Mouse (Mus musculus): ENCODE data around the gene Olfr548-ps1. TPM values are rescaled to one million over a fixed set of nuclear protein-coding genes. Genes with fewer than 3 reads are reported as not detected.

Gene Olfr548-ps1
- polyA plus RNA-seq, 1 experiment from 2014 or later = not detected

GRCm38 (mm10) chr7:102529052-102529451 is 11.6 kb upstream of the Olfr548-ps1 start:
- H3K27me3 ChIP-seq (ENCODE audit: insufficient read depth, poor library complexity, severe bottlenecking) = no peaks in the 10 kb centered on the region
- no peak overlapping the region for H3K27ac ChIP-seq
- DNase-seq (ENCODE audit: low spot score) = no peak
- no peaks in the 10 kb centered on the region for H3K9me3 ChIP-seq
- no peaks in the 10 kb centered on the region for H3K4me1 ChIP-seq (replicated peaks)
- H3K4me3 ChIP-seq = no peak overlapping the region
- WGBS = 84% methylated on average over 1 of the region's 1 CpGs
- H3K36me3 ChIP-seq = no peaks in the 10 kb centered on the region

DNA sequence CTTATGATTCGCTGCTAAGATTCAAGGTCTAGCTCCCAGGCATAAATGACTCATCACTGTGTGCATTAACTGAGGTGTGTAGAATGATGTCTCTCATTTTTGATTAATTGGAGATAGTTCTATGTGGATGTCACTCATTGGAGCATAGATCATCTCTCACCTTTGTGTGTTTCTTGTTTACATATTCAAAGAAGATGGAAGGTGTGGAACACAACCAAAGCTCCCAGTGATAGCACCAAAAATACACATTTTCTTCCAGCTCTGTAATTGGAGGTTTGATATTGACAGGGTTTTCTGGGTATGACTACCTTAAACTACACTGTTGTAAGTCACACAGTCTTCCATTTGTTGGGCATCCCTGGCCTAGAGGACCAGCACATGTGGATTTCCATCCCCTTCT is 6.2 kb upstream of the Olfr548-ps1 start, which contains the start of gene Olfr547:
Gene Olfr547 (plus strand): TSS at position 301 of the 400 bp plus-strand sequence.
- no peak within 1 kb of the TSS for H3K27ac ChIP-seq
- no peak within 1 kb of the TSS for H3K4me3 ChIP-seq
- no peaks in the 10 kb centered on the region for H3K9me3 ChIP-seq
- H3K4me1 ChIP-seq (replicated peaks) = no peaks in the 10 kb centered on the region
- no peak for DNase-seq (ENCODE audit: low spot score)
- no peaks in the 10 kb centered on the region for H3K36me3 ChIP-seq
- no peaks in the 10 kb centered on the region for H3K27me3 ChIP-seq (ENCODE audit: insufficient read depth, poor library complexity, severe bottlenecking)
- 92% methylated on average over 1 of the region's 1 CpGs for WGBS

GRCm38 (mm10) chr7:102541251-102541650 is 555 bp downstream of the Olfr548-ps1 start:
- H3K9me3 ChIP-seq = no peaks in the 10 kb centered on the region
- WGBS = 61% methylated on average over 3 of the region's 3 CpGs
- no peaks in the 10 kb centered on the region for H3K36me3 ChIP-seq
- H3K27me3 ChIP-seq (ENCODE audit: insufficient read depth, poor library complexity, severe bottlenecking) = no peaks in the 10 kb centered on the region
- H3K27ac ChIP-seq = no peak overlapping the region
- no peak for DNase-seq (ENCODE audit: low spot score)
- H3K4me1 ChIP-seq (replicated peaks) = no peaks in the 10 kb centered on the region
- H3K4me3 ChIP-seq = no peak overlapping the region

DNA sequence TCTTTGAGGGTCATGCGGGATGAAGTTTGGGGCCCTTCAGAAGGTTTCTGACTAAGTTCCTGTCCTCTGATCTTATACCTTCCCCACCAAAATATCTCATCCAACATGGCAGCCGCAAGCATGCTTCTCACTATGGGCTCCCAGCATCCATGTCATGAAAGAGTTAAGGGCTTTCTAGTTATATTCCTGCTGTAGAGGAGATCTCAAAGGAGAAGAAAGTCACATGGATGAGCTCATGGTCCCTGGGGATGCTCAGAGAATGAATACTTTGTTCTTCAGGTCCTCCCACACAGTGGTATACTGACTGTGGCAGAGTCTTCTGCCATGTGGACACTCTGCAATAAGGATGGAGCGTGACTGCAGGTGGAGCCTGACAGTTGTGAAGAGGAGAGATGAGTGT is 8.9 kb downstream of the Olfr548-ps1 start, which contains the start of gene Olfr549:
Gene Olfr549 (plus strand): TSS at position 301 of the 400 bp plus-strand sequence.
- Histone ChIP-seq H3K27me3 (ENCODE audit: insufficient read depth, poor library complexity, severe bottlenecking) (no peaks in the 10 kb centered on the region), H3K4me3 (no peak within 1 kb of the TSS), H3K36me3 (no peaks in the 10 kb centered on the region), H3K4me1 (replicated peaks) (no peaks in the 10 kb centered on the region), H3K27ac (no peak within 1 kb of the TSS), H3K9me3 (no peaks in the 10 kb centered on the region)
- DNase-seq (ENCODE audit: low spot score) = no peak
- 87% methylated on average over 3 of the region's 3 CpGs for WGBS

- Histone ChIP-seq H3K27me3 (ENCODE audit: insufficient read depth, poor library complexity, severe bottlenecking) (no peaks in the 10 kb centered on the region), H3K9me3 (no peaks in the 10 kb centered on the region), H3K36me3 (no peaks in the 10 kb centered on the region), H3K4me3 (no peak overlapping the region), H3K27ac (no peak overlapping the region), H3K4me1 (replicated peaks) (no peaks in the 10 kb centered on the region)
- 77% methylated on average over 3 of the region's 3 CpGs for WGBS
- no peak for DNase-seq (ENCODE audit: low spot score)
Measured at GRCm38 (mm10) chr7:102553279-102553678, 12.6 kb downstream of the Olfr548-ps1 start.

- Histone ChIP-seq H3K36me3 (no peaks in the 10 kb centered on the region), H3K9me3 (no peaks in the 10 kb centered on the region), H3K4me3 (peak within 1 kb of the TSS; percentile 55), H3K27me3 (ENCODE audit: insufficient read depth, poor library complexity, severe bottlenecking) (no peaks in the 10 kb centered on the region), H3K4me1 (replicated peaks) (peaks cover 13% of the 10 kb centered on the region), H3K27ac (peak within 1 kb of the TSS; percentile 75)
- DNase-seq (ENCODE audit: low spot score) = peak; percentile 63
- WGBS = 22% methylated on average over 10 of the region's 10 CpGs
Measured at GRCm38 (mm10) chr7:102564999-102565997, 24.6 kb downstream of the Olfr548-ps1 start, which contains the start of gene Trim21. Trim21 (minus strand) TSS chr7:102565486.

- 94% methylated on average over 4 of the region's 4 CpGs for WGBS
- DNase-seq (ENCODE audit: low spot score) = no peak
- no peaks in the 10 kb centered on the region for H3K9me3 ChIP-seq
- no peak overlapping the region for H3K4me3 ChIP-seq
- H3K4me1 ChIP-seq (replicated peaks) = peaks cover 13% of the 10 kb centered on the region
- no peak overlapping the region for H3K27ac ChIP-seq
- no peaks in the 10 kb centered on the region for H3K27me3 ChIP-seq (ENCODE audit: insufficient read depth, poor library complexity, severe bottlenecking)
- no peaks in the 10 kb centered on the region for H3K36me3 ChIP-seq
Measured at GRCm38 (mm10) chr7:102566219-102566618, 25.5 kb downstream of the Olfr548-ps1 start.

DNA sequence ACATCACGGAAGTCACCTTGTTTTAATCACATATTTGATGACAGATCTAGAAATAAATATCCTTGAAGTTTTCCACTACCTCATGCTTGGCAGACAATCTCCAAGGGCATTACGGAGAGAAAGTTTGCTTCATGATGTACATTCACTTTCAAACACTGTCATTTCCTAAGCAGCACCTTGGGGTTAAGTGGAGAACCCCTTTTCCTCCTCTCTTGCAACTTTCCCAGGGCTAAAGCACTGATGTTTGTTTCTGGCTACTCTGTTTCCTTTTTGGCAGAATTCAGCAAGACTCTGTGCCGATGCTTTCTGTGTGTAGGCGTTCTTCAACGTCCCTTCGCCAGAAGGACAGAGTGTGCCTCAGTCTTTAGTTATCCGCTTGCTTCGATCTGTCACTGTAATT is 30.4 kb downstream of the Olfr548-ps1 start, which contains the start of gene Olfr550:
Gene Olfr550 (plus strand): TSS at position 301 of the 400 bp plus-strand sequence.
- H3K36me3 ChIP-seq = no peaks in the 10 kb centered on the region
- no peaks in the 10 kb centered on the region for H3K27me3 ChIP-seq (ENCODE audit: insufficient read depth, poor library complexity, severe bottlenecking)
- H3K4me3 ChIP-seq = no peak within 1 kb of the TSS
- no peaks in the 10 kb centered on the region for H3K9me3 ChIP-seq
- no peak within 1 kb of the TSS for H3K27ac ChIP-seq
- DNase-seq (ENCODE audit: low spot score) = no peak
- peaks cover 5% of the 10 kb centered on the region for H3K4me1 ChIP-seq (replicated peaks)
- WGBS = 93% methylated on average over 8 of the region's 8 CpGs

- H3K36me3 ChIP-seq = no peaks in the 10 kb centered on the region
- no peak overlapping the region for H3K27ac ChIP-seq
- no peak overlapping the region for H3K4me3 ChIP-seq
- no peaks in the 10 kb centered on the region for H3K27me3 ChIP-seq (ENCODE audit: insufficient read depth, poor library complexity, severe bottlenecking)
- 74% methylated on average over 3 of the region's 3 CpGs for WGBS
- peaks cover 5% of the 10 kb centered on the region for H3K4me1 ChIP-seq (replicated peaks)
- H3K9me3 ChIP-seq = no peaks in the 10 kb centered on the region
- DNase-seq (ENCODE audit: low spot score) = no peak
Measured at GRCm38 (mm10) chr7:102573174-102573830, 32.6 kb downstream of the Olfr548-ps1 start.

GRCm38 (mm10) chr7:102575998-102576397 is 35.3 kb downstream of the Olfr548-ps1 start:
- H3K4me1 ChIP-seq (replicated peaks) = peaks cover 5% of the 10 kb centered on the region
- no peak for DNase-seq (ENCODE audit: low spot score)
- 73% methylated on average over 6 of the region's 6 CpGs for WGBS
- no peak overlapping the region for H3K27ac ChIP-seq
- no peaks in the 10 kb centered on the region for H3K27me3 ChIP-seq (ENCODE audit: insufficient read depth, poor library complexity, severe bottlenecking)
- H3K4me3 ChIP-seq = no peak overlapping the region
- no peaks in the 10 kb centered on the region for H3K9me3 ChIP-seq
- no peaks in the 10 kb centered on the region for H3K36me3 ChIP-seq

- no peaks in the 10 kb centered on the region for H3K27me3 ChIP-seq (ENCODE audit: insufficient read depth, poor library complexity, severe bottlenecking)
- no peak within 1 kb of the TSS for H3K27ac ChIP-seq
- H3K4me3 ChIP-seq = no peak within 1 kb of the TSS
- DNase-seq (ENCODE audit: low spot score) = no peak
- no peaks in the 10 kb centered on the region for H3K4me1 ChIP-seq (replicated peaks)
- WGBS = 89% methylated on average over 3 of the region's 3 CpGs
- no peaks in the 10 kb centered on the region for H3K9me3 ChIP-seq
- H3K36me3 ChIP-seq = no peaks in the 10 kb centered on the region
Measured at GRCm38 (mm10) chr7:102591786-102592185, 51.1 kb downstream of the Olfr548-ps1 start, which contains the start of gene Olfr551. Olfr551 (minus strand) TSS chr7:102591886.

Data from hindbrain, embryonic 10.5 days (tissue).